Mouse (Mus musculus) spleen, adult 2 months (tissue): ENCODE measurements around the gene Inpp4a.

ENCODE experiments used
- CTCF ChIP-seq: fragments of 200-500 bp; IDR thresholded peaks from 2 replicates; pipeline ENCODE4 v1.5.1; 2011; ENCODE audit warnings: mild to moderate bottlenecking, inconsistent platforms; ENCODE audit not compliant: insufficient read depth, insufficient read length, insufficient replicate concordance; ENCODE audit errors: extremely low read depth
- POLR2A ChIP-seq: fragments of 200-500 bp; IDR thresholded peaks from 2 replicates; pipeline ENCODE4 v1.6.1; 2011; ENCODE audit warnings: low read depth, low read length, inconsistent platforms

DNA sequence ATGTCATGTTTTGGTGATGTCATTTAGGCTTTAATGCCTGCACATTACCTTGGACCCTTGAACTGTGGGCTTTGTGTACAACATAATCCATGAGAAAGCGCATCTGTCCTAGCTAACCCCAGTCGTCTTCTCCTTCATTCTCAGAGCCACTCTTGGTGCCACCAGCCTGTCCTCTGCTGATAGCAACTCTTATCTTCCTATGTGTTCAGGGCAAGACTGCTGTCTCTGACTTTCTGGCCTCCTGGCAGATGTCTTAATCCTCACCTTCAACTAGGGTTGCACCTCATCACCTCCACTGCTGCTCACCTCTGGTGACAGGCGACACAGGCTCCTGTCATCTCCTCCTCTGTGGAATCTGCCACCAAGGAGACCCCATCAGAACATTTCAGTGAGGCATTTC lies 136.8 kb downstream of the Inpp4a start:
- TF ChIP-seq CTCF, result no peak
- TF ChIP-seq POLR2A, result no peak
